Mouse (Mus musculus) stomach, embryonic 14.5 days (tissue): ENCODE results near the gene Zc3hc1. TPM values are rescaled to one million over a fixed set of nuclear protein-coding genes. Genes with fewer than 3 reads are reported as not detected.

Experiments
- ATAC-seq: fragments of 200-750 bp; cut with Nextera tagmentation; 2 replicates; pipeline ENCODE4 v1.8.0; 2017; ENCODE audit warnings: low read depth, moderate TSS enrichment; ENCODE audit not compliant: insufficient number of reproducible peaks, insufficient read depth, low FRiP score
- H3K27ac ChIP-seq: fragments of 300-500 bp; sonication (generic); 2 replicates; pipeline ENCODE4 v1.5.1; 2014; ENCODE audit warnings: mild to moderate bottlenecking, low read length, moderate library complexity, mixed read lengths
- H3K27me3 ChIP-seq: fragments of 300-500 bp; sonication (generic); 2 replicates; pipeline ENCODE4 v1.6.1; 2014; ENCODE audit warnings: low read length, control low read depth, mixed read lengths; ENCODE audit not compliant: control insufficient read depth, insufficient read depth
- H3K36me3 ChIP-seq: fragments of 300-500 bp; sonication (generic); 2 replicates; pipeline ENCODE4 v1.6.1; 2014; ENCODE audit warnings: mild to moderate bottlenecking, control low read depth, low read length, moderate library complexity, mixed read lengths; ENCODE audit not compliant: control insufficient read depth, insufficient read depth
- H3K4me1 ChIP-seq: fragments of 300-500 bp; sonication (generic); 2 replicates; pipeline ENCODE4 v1.6.1; 2014; ENCODE audit warnings: low read length, control low read depth, mixed read lengths; ENCODE audit not compliant: control insufficient read depth, insufficient read depth
- H3K4me2 ChIP-seq: fragments of 300-500 bp; sonication (generic); replicated peaks from 2 replicates; pipeline ENCODE4 v1.6.1; 2014; ENCODE audit warnings: low read depth, low read length, control low read depth
- H3K4me3 ChIP-seq: fragments of 300-500 bp; sonication (generic); 2 replicates; pipeline ENCODE4 v1.5.1; 2014; ENCODE audit warnings: low read depth, low read length, control low read depth
- H3K9ac ChIP-seq: fragments of 300-500 bp; sonication (generic); replicated peaks from 2 replicates; pipeline ENCODE4 v1.6.1; 2014; ENCODE audit warnings: low read depth, mild to moderate bottlenecking, control low read depth, low read length, moderate library complexity, mixed read lengths
- H3K9me3 ChIP-seq: fragments of 300-500 bp; sonication (generic); 2 replicates; pipeline ENCODE4 v1.6.1; 2016; ENCODE audit warnings: low read depth, low read length, control low read depth; ENCODE audit not compliant: control insufficient read depth
- WGBS: fragments of 180-500 bp; shearing (Covaris S2); extraction: QIAGEN DNeasy Blood & Tissue Kit; methylation state at CpG from one replicate; pipeline ENCODE4 v1.1.7; 2014; 5-methylcytosine and 5-hydroxymethylcytosine counted together
- polyA plus RNA-seq: library from polyadenylated mRNA; unstranded; fragments of >200 nt; fragmentation: Nextera tagmentation; extraction: Ambion mirVana; gene quantifications from 2 replicates; pipeline ENCODE4 v1.2.1, GENCODE M21; 2014

Zc3hc1 gene
- 50.7 and 54.5 TPM in 2 replicates for polyA plus RNA-seq

DNA sequence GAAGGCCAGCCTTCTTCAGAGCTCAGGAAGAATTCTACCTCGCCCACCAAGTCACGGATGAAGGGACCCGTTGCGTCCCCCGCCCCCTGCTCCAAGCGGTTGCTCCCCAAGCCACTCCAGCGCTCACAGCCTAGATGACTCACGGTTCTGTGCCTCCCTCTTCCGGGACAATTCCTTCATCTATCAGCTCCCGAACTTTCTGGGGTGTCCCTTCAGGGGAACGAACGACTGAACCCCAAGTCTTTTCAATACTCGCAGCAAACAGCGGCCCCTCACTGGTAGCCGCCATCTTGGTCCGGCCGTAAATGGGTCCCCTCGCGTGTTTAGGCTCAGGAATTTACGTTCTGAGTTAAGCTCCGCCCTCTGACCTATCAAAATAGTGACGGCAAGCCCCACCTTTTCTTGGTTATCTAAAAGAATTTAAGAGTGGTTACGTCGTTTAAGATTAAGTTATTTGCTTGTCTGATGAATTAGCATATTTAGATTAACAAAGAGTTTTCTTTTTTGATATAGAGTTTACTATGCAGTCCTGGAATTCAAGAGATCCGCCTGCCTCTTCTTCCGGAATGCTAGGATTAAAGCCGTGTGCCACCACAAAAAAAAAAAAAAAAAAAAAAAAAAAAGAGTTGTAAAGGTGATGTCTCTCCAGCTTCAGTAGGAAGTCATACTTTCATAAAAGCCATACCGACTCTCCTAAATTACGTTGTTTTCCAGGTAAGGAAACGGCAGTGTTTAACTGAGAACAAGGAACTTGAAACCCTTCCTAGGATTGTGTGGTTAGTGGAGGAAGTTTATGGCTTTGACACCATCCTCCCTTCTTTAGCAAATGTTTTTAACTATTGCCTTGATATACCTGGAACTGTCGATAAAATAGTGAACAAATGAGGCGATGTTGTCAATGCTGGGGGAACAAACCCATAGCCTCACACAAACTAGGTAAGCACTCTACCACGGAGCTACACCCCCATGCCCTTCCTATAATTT lies at the start of gene Zc3hc1:
Gene Zc3hc1 (minus strand): TSS at position 315 of the 984 bp plus-strand sequence.
- WGBS = 17% methylated on average over 33 of the region's 33 CpGs

DNA sequence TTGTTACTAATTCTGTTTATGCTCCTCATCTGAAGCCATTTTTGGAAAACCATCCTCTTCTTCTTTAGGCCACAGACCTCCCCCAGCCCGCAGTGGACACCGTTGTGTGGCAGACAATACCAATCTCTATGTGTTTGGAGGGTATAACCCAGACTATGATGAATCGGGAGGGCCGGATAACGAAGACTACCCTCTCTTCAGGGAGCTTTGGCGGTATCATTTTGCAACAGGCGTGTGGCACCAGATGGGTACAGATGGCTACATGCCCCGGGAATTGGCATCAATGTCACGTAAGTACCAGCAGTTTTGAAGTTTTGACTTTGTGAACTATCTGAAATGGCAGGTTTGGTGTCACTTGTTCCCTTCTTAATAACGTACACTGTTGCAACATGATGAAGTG lies 48.7 kb upstream of the Zc3hc1 start:
- H3K9me3 ChIP-seq = no peaks in the 10 kb centered on the region
- peaks cover 36% of the 10 kb centered on the region for H3K36me3 ChIP-seq
- H3K4me1 ChIP-seq = no peaks in the 10 kb centered on the region
- no peak overlapping the region for H3K4me2 ChIP-seq
- no peak overlapping the region for H3K9ac ChIP-seq
- H3K27me3 ChIP-seq = no peaks in the 10 kb centered on the region
- ATAC-seq = no peak
- H3K27ac ChIP-seq = no peak overlapping the region
- 95% methylated on average over 10 of the region's 10 CpGs for WGBS
- no peak overlapping the region for H3K4me3 ChIP-seq

More for the DNA sequence above, at the start of gene Zc3hc1:
- H3K27ac ChIP-seq = no peak within 1 kb of the TSS
- ATAC-seq = peak; percentile 83; the same call in 1 of the 2 replicates
- no peaks in the 10 kb centered on the region for H3K27me3 ChIP-seq
- peak within 1 kb of the TSS; percentile 40 for H3K4me2 ChIP-seq
- 0 out of 2 replicates have a peak, but pooled peaks cover 5% of the 10 kb centered on the region for H3K36me3 ChIP-seq
- peak within 1 kb of the TSS; percentile 80 for H3K4me3 ChIP-seq
- peak within 1 kb of the TSS; percentile 64 for H3K9ac ChIP-seq
- H3K9me3 ChIP-seq = no peaks in the 10 kb centered on the region
- no peaks in the 10 kb centered on the region for H3K4me1 ChIP-seq

DNA sequence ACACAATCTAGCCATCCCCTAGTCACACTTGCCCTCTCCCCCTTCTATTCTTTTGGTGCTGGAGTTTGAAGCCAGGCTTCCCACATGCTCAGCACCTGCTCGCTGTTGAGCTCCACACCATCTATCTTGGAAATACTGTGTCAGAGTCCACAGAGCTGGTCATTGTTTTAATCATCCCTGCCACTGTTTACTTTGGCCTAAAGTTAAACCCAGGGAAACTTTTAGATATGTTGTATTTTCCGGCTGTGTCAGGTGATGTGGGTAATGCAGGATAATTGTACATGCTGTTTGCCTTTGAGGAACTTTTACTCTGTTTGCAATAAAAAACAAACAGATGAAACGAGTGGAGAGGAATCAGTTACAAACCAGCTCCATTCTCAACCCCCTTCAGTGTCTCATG lies 46.2 kb upstream of the Zc3hc1 start:
- Histone ChIP-seq H3K36me3 (peaks cover 11% of the 10 kb centered on the region; the same call in 1 of the 2 replicates), H3K4me2 (no peak overlapping the region), H3K4me3 (no peak overlapping the region), H3K27ac (no peak overlapping the region), H3K27me3 (no peaks in the 10 kb centered on the region), H3K4me1 (no peaks in the 10 kb centered on the region), H3K9me3 (no peaks in the 10 kb centered on the region), H3K9ac (no peak overlapping the region)
- 38% methylated on average over 3 of the region's 3 CpGs for WGBS
- ATAC-seq = peak; percentile 42; the same call in 1 of the 2 replicates

DNA sequence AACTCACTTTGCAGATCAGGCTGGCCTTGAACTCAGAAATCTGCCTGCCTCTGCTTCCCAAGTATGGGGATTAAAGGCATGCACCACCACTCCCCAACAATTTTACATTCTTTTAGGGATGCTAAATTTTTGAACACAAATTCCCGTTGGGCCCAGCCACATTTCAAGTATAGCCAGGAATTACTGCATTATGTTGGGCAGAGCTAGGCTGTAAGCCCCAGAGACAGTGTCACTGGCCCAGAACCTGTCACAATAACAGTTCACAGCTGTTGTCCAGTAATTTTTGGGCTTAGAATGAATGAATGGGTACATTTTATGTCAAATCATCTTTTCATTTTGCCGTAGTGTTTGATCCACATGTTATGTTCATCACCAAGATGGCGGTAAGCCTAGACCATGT lies 45.6 kb upstream of the Zc3hc1 start:
- no peak overlapping the region for H3K9ac ChIP-seq
- no peaks in the 10 kb centered on the region for H3K4me1 ChIP-seq
- no peak overlapping the region for H3K4me2 ChIP-seq
- H3K27ac ChIP-seq = no peak overlapping the region
- no peaks in the 10 kb centered on the region for H3K27me3 ChIP-seq
- H3K4me3 ChIP-seq = no peak overlapping the region
- WGBS = 85% methylated on average over 3 of the region's 3 CpGs
- no peaks in the 10 kb centered on the region for H3K9me3 ChIP-seq
- ATAC-seq = no peak
- peaks cover 5% of the 10 kb centered on the region; the same call in 1 of the 2 replicates for H3K36me3 ChIP-seq

DNA sequence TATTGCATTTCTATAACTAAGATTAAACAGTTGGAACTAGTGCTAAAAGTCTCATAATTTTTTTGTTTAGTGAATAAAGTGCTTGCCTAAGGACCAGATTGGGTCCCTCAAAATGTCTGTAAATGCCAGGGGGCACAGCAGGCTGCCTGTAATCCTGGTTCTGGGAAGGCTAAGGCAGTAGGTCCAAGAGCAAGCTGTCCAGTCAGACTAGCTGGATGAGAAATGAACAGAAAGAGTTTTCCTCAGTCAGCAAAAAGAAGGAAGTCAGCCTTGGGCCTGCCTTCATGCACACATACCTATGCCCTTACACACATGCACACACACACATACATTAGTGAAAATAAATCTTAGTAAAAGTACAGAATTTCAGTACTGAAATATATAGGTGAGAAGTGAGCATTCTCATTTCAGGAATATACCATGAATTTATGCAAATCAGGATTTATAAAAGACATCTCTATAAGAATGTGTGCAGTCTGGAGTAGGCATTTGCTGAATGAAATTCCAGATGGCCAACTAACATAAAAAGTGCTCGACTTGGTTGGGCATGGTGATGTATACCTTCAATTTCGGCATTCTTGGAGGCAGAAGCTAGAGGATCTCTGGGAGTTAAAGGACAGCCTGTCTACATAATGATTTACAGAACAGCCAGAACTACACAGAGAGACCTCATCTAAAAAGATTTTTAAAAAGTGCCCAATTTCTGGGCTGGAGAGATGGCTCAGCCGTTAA lies 41.8 kb upstream of the Zc3hc1 start:
- Histone ChIP-seq H3K4me1 (no peaks in the 10 kb centered on the region), H3K36me3 (no peaks in the 10 kb centered on the region), H3K9me3 (no peaks in the 10 kb centered on the region), H3K4me3 (no peak overlapping the region), H3K4me2 (no peak overlapping the region), H3K9ac (no peak overlapping the region), H3K27me3 (no peaks in the 10 kb centered on the region), H3K27ac (peak overlapping the region; percentile 17; the same call in 1 of the 2 replicates)
- WGBS = 28% methylated on average over 3 of the region's 3 CpGs
- ATAC-seq = no peak

DNA sequence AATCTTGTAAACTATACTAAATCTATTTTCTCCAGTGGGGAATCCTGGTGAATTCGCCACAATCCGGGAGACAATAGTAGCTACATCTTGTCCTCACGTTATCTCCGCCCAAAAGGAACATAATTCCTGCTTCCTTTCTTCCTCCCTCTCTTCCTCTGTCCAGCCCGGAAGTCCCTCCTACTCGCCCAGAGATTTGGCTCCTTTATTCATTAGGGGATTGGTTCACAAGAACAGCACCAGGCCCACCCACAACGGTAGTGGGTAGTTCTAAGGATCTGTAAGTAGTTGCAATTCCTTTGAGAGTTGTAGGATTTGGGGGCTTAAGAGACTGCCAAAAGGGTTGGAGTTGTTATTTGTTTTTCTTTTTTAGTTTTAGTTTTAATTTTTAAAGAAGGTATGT lies 26.0 kb upstream of the Zc3hc1 start:
- ATAC-seq = no peak
- Histone ChIP-seq H3K4me2 (no peak overlapping the region), H3K27me3 (no peaks in the 10 kb centered on the region), H3K36me3 (peaks cover 5% of the 10 kb centered on the region; the same call in 1 of the 2 replicates), H3K4me3 (no peak overlapping the region), H3K9ac (no peak overlapping the region), H3K27ac (no peak overlapping the region), H3K4me1 (no peaks in the 10 kb centered on the region), H3K9me3 (no peaks in the 10 kb centered on the region)
- WGBS = 88% methylated on average over 7 of the region's 7 CpGs

DNA sequence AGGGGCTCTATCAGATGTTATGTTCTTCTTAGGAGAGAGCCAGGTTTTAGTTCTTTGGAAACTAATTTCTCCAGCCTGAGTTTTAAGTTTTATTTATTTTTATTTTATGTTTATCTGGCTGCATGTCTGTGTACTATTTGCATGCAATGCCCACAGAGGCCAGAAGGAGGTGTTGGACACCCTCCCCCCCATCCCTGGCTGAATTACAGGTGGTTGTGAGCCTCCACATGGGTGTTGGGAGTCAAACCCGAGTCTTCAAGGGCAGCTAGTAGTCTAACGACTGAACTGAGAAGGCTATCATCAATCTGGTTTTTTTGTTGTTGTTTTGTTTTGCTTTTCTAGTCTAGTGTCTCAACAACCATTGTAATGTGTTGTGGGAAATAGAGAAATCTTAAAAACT lies 25.3 kb upstream of the Zc3hc1 start:
- no peaks in the 10 kb centered on the region for H3K4me1 ChIP-seq
- no peak overlapping the region for H3K4me3 ChIP-seq
- no peaks in the 10 kb centered on the region for H3K9me3 ChIP-seq
- no peak overlapping the region for H3K4me2 ChIP-seq
- peaks cover 5% of the 10 kb centered on the region; the same call in 1 of the 2 replicates for H3K36me3 ChIP-seq
- no peak overlapping the region for H3K9ac ChIP-seq
- ATAC-seq = no peak
- no peak overlapping the region for H3K27ac ChIP-seq
- H3K27me3 ChIP-seq = no peaks in the 10 kb centered on the region
- 81% methylated on average over 2 of the region's 2 CpGs for WGBS

DNA sequence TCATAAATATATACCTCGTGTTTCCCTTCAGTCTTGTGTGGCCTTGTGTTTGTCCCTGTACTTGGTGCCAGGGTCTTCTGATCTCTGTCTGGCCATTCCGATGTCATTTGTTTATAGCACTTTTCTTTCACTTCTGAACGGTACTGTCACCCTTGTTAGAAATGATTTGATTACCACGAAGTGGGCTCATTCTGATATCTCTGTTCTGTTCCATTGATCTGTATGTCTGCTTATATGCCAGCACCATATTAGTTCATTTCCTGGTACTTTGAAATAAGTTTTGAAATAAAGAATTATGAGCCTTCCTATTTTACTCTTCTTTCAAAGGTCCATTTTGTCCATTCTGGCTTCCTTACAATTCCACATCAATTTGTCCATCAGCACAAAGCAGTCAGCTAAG lies 20.5 kb upstream of the Zc3hc1 start:
- no peak for ATAC-seq

More for the DNA sequence above, 20.5 kb upstream of the Zc3hc1 start:
- Histone ChIP-seq H3K36me3 (no peaks in the 10 kb centered on the region), H3K27ac (no peak overlapping the region), H3K4me1 (no peaks in the 10 kb centered on the region), H3K9ac (no peak overlapping the region), H3K9me3 (no peaks in the 10 kb centered on the region), H3K4me2 (no peak overlapping the region), H3K27me3 (no peaks in the 10 kb centered on the region), H3K4me3 (no peak overlapping the region)
- 80% methylated on average over 4 of the region's 4 CpGs for WGBS
